Mouse (Mus musculus): Measurements from ENCODE around the gene Ninj2.

GRCm38 (mm10) chr6:120108061-120108460, 14.9 kb downstream of the Ninj2 start:
- no peak for TF ChIP-seq E2F4 (IDR thresholded peaks at IDR 0.05; ENCODE audit: insufficient replicate concordance, low read depth, low read length)
- TF ChIP-seq USF2 (conservative IDR thresholded peaks at IDR 0.05; ENCODE audit: low read depth, low read length), result no peak
- TF ChIP-seq ZKSCAN1 (IDR thresholded peaks at IDR 0.05; ENCODE audit: borderline replicate concordance, low read depth, low read length), result no peak
- TF ChIP-seq HCFC1 (IDR thresholded peaks at IDR 0.05; ENCODE audit: low read depth, low read length), result no peak
- no peak for TF ChIP-seq POLR2A (IDR thresholded peaks at IDR 0.05; ENCODE audit: low read depth, low read length)
- TF ChIP-seq EP300 (IDR thresholded peaks at IDR 0.05; ENCODE audit: low read length), result no peak
- no peak for TF ChIP-seq CTCF (conservative IDR thresholded peaks at IDR 0.05 in 1 of 2, IDR thresholded peaks at IDR 0.05 in 1 of 2; ENCODE audit: low read depth in 2 of 2, low read length in 2 of 2)
